Mouse (Mus musculus) heart, adult 9 months (tissue): ENCODE data around the gene Acoxl.

Experiments used
- DNase-seq, 2 experiments: peaks; one replicate each; pipeline ENCODE4 v3.0.0; 2022; ENCODE audit warnings: low spot score in 2 of 2

Acoxl gene

GRCm38 (mm10) chr2:128140183-128140582 lies 301.5 kb downstream of the Acoxl start:
- no peak for DNase-seq

GRCm38 (mm10) chr2:128143992-128144391 lies 305.3 kb downstream of the Acoxl start:
- DNase-seq: no peak

GRCm38 (mm10) chr2:128145433-128145832 lies 306.8 kb downstream of the Acoxl start:
- no peak for DNase-seq

- DNase-seq: no peak
Observed at GRCm38 (mm10) chr2:128149596-128149995, 310.9 kb downstream of the Acoxl start.

- no peak for DNase-seq
Observed at GRCm38 (mm10) chr2:128152211-128152610, 313.5 kb downstream of the Acoxl start.

- DNase-seq: no peak
Observed at GRCm38 (mm10) chr2:128152845-128153550, 314.3 kb downstream of the Acoxl start.

- no peak for DNase-seq
Observed at GRCm38 (mm10) chr2:128153551-128153910, 314.9 kb downstream of the Acoxl start.

DNA sequence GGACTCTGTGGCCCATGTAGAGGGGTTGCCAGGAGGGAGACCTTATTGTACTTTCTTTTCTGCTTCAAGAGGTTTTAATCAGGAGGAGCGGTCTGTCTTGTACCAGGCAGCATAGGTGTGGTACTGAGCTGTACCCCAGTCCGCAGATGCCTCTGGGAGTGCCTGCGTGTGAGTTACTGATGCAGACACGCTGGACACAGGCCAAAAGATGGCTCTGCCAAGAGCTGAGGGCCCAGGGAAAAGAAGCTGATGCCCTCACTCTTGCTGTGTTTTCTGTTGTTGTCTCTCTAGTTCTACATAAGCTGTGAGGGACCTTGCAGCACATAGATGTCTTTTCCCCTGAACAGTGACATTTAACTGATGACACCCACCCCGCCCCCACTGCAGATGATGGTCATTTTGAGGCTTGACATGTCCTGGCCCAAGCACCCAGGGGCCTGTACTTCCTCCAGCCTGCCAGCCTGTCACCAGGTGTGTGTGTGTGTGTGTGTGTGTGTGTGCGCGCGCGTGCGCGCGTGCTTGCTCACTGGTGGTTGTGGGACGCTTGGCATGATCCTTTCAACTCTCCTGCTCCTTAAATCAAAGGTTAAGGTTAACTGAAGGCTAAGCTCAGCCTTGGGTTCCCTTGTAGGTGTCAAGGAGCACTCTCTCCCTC lies 316.9 kb downstream of the Acoxl start:
- no peak for DNase-seq

- DNase-seq: no peak
Observed at GRCm38 (mm10) chr2:128156067-128156462, 317.4 kb downstream of the Acoxl start.

GRCm38 (mm10) chr2:128156557-128157412 lies 318.1 kb downstream of the Acoxl start:
- no peak for DNase-seq

DNA sequence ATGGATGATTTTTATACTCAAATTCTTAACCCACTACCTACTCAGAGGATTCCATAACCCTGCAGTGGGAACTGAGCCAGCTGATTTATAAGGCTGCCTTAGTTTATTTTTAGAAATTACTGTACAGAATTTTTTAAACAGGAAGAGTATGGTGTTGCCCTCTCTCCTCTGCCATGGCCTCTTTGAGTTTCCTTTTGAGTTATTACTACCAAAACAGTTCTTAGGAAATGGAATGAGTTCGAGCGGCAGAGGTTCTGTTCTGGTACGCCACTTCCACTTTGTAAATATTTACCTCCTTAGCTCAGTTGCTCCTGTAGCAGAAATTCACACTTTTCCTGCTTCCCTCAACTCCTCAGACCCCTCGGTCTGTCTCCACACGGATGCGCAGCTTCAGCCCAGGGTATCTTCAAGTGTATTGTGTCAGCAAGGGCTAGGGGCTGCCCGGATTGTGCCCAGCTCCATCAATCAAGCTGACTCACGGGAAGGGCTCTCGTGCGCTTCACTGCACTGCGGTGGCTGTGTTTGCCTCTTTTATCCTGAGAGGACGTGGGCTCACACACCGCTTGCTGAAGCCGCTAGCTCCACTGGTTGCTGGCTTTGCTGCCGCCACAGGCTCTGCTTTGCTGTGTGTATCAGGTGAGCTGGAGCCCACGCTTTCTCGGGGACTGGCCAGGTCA lies 320.2 kb downstream of the Acoxl start:
- DNase-seq: no peak

- no peak for DNase-seq
Observed at GRCm38 (mm10) chr2:128159619-128160125, 321.0 kb downstream of the Acoxl start.

DNA sequence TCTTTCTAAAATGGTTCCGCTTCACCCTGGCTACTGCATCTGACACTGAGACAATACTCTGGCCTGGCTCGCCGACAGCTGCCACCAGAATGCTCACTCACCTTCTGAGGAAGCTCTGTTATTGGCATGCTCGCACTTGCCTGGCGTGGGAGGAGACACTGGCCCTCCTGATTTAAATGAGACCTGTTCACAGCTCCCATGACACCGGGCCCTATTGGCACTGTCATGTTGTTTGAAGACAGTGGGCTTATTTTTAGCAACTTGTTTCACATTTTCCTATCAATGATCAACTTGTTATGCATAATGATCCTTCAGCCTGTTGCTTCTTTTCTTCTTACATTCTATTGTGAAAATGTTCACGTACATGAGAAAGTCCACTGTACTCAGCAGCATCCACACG lies 324.5 kb downstream of the Acoxl start:
- DNase-seq: no peak

DNA sequence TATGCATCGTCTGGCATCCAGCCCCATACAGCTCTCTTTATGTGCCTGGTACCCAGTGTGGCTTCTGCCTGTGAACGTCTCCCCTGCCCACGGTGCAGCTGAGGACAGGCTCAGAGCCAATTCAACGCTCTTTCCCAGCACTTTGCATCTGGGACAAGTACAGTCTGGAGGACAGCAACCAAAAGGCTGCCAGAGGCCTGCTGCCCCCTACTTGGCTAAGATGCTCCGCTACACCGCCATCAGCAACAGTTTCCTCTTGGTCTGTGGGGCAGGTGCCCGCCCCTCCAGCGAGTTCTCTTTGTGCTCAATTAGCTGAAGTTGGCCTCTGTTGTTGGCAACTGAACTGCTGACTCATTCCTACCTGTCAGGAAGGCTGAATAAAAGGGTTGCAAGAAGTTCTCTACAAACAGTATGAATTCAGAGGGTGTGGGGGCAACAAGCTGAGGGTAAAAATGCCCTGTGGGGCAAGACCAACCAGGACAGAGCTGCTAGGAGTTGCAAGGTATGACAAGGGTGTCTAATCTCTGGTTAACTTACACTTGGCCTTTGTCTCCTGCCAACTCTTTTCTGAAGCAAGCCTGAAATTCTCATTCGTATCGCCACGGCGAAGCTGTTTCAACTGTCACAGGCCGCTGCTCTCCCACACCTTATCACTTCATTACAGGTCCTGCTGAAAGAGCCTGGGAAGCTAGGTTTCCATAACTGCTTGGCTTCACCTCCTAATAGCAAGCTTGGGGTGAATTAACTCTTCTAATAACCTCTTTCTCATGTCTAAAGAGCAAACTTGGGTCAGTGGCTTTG lies 328.1 kb downstream of the Acoxl start:
- no peak for DNase-seq

- DNase-seq: no peak
Observed at GRCm38 (mm10) chr2:128167930-128168329, 329.3 kb downstream of the Acoxl start.

- no peak for DNase-seq
Observed at GRCm38 (mm10) chr2:128169486-128169885, 330.8 kb downstream of the Acoxl start.

GRCm38 (mm10) chr2:128169972-128170371 lies 331.3 kb downstream of the Acoxl start:
- DNase-seq: no peak

DNA sequence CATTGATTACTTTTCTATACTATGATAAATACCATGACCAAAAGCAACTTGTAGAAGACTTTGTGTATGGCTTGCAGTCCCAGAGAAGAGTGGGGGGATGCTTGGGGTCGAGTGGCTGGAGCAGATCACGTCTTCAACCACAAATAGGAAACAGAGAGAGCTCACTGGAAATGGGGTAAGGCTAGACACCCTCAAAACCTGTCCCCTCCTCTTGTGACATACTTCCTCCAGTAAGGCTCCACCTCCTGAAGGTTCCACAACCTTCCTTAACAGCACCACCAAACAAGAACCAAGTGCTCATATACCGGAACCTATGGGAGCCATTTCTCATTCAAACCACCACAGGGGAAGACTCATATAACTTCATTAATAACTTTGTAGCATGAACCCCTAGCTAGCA lies 331.9 kb downstream of the Acoxl start:
- DNase-seq: no peak

- DNase-seq: peak in 1 of 2 experiments; percentile 40
Observed at GRCm38 (mm10) chr2:128172266-128172665, 333.6 kb downstream of the Acoxl start.
